Mouse (Mus musculus) naive thymus-derived CD4-positive, alpha-beta T cell, adult 2 months (primary cell): ENCODE data around the gene Ankrd39.
A peak's percentile ranks its signal among the peaks of the same experiment; 100 is the strongest.

Experiments
- DNase-seq: peaks from one replicate; pipeline ENCODE4 v3.0.0-alpha.2; 2011; ENCODE audit warnings: low read depth

The Ankrd39 gene

GRCm38 (mm10) chr1:36546888-36547471, at the start of gene Ankrd39:
Gene Ankrd39, minus strand, starts transcription at chr1:36547445.
- peak; percentile 96 for DNase-seq

- no peak for DNase-seq
These were observed 48.9 kb upstream of the Ankrd39 start for GRCm38 (mm10) chr1:36596114-36596513.

GRCm38 (mm10) chr1:36595167-36595931, 48.1 kb upstream of the Ankrd39 start:
- no peak for DNase-seq

- DNase-seq, result no peak
These were observed 45.9 kb upstream of the Ankrd39 start for GRCm38 (mm10) chr1:36593099-36593498.

- DNase-seq, result no peak
These were observed 44.2 kb upstream of the Ankrd39 start for GRCm38 (mm10) chr1:36591408-36591807.

- no peak for DNase-seq
These were observed 43.4 kb upstream of the Ankrd39 start for GRCm38 (mm10) chr1:36590664-36591063.

GRCm38 (mm10) chr1:36589486-36589885, 42.2 kb upstream of the Ankrd39 start:
- DNase-seq, result no peak

- no peak for DNase-seq
These were observed 41.5 kb upstream of the Ankrd39 start for GRCm38 (mm10) chr1:36588476-36589450.

- DNase-seq, result no peak
These were observed 40.6 kb upstream of the Ankrd39 start for GRCm38 (mm10) chr1:36587860-36588259.

- DNase-seq, result no peak
These were observed 39.0 kb upstream of the Ankrd39 start for GRCm38 (mm10) chr1:36586288-36586687.

- DNase-seq, result no peak
These were observed 36.3 kb upstream of the Ankrd39 start for GRCm38 (mm10) chr1:36583408-36584116.

GRCm38 (mm10) chr1:36582211-36582610, 35.0 kb upstream of the Ankrd39 start:
- DNase-seq, result no peak

- DNase-seq, result no peak
These were observed 34.0 kb upstream of the Ankrd39 start for GRCm38 (mm10) chr1:36581260-36581659.

- DNase-seq, result no peak
These were observed 33.4 kb upstream of the Ankrd39 start for GRCm38 (mm10) chr1:36580384-36581207.

GRCm38 (mm10) chr1:36579974-36580383, 32.7 kb upstream of the Ankrd39 start:
- DNase-seq, result no peak

- DNase-seq, result no peak
These were observed 29.9 kb upstream of the Ankrd39 start for GRCm38 (mm10) chr1:36576991-36577675.

- DNase-seq, result no peak
These were observed 28.1 kb upstream of the Ankrd39 start for GRCm38 (mm10) chr1:36575347-36575746.

GRCm38 (mm10) chr1:36574196-36574955, 27.1 kb upstream of the Ankrd39 start:
- no peak for DNase-seq

GRCm38 (mm10) chr1:36573524-36573923, 26.3 kb upstream of the Ankrd39 start:
- no peak for DNase-seq

- no peak for DNase-seq
These were observed 25.5 kb upstream of the Ankrd39 start for GRCm38 (mm10) chr1:36572709-36573108.
